Mouse (Mus musculus) G1E (cell line): ENCODE data around the gene Sema5b. TPM values are rescaled to one million over a fixed set of nuclear protein-coding genes. Genes with fewer than 3 reads are reported as not detected.

Experiments
- ATAC-seq: 2 replicates; pipeline ENCODE4 v1.8.0; 2016; ENCODE audit warnings: mild to moderate bottlenecking; ENCODE audit not compliant: insufficient number of reproducible peaks, poor library complexity, low FRiP score, severe bottlenecking; ENCODE audit errors: extremely low read depth
- DNase-seq: peaks from one replicate; pipeline ENCODE4 v3.0.0; 2012; ENCODE audit warnings: low spot score
- H3K27me3 ChIP-seq: 2 replicates; pipeline ENCODE4 v1.6.1; 2012; ENCODE audit warnings: mild to moderate bottlenecking, low read length, inconsistent platforms; ENCODE audit not compliant: insufficient read depth
- H3K36me3 ChIP-seq: replicated peaks from 2 replicates; pipeline ENCODE3; 2012; ENCODE audit warnings: mild to moderate bottlenecking, inconsistent platforms
- H3K4me1 ChIP-seq: 2 replicates; pipeline ENCODE4 v1.6.1; 2012; ENCODE audit warnings: low read depth, low read length, inconsistent platforms, mixed read lengths; ENCODE audit not compliant: insufficient read depth
- H3K4me3 ChIP-seq: 2 replicates; pipeline ENCODE4 v1.5.1; 2012; ENCODE audit warnings: low read depth, mild to moderate bottlenecking, inconsistent platforms, low read length, moderate library complexity, mixed read lengths
- H3K9me3 ChIP-seq: replicated peaks from 2 replicates; pipeline ENCODE4 v1.6.1; 2012; ENCODE audit warnings: inconsistent platforms
- CTCF ChIP-seq: IDR thresholded peaks from 2 replicates; pipeline ENCODE4 v1.5.1; 2012; ENCODE audit warnings: low read depth, low read length, inconsistent platforms, mixed read lengths
- GATA1 ChIP-seq: IDR thresholded peaks from 2 replicates; pipeline ENCODE4 v1.6.1; 2012; ENCODE audit warnings: borderline replicate concordance, low read length, inconsistent platforms, mixed read lengths
- GATA2 ChIP-seq: IDR thresholded peaks from 2 replicates; pipeline ENCODE4 v1.6.1; 2012; ENCODE audit warnings: low read depth, low read length, inconsistent platforms, borderline replicate concordance
- POLR2AphosphoS5 ChIP-seq: IDR thresholded peaks from 2 replicates; pipeline ENCODE4 v1.6.1; 2012; ENCODE audit warnings: low read depth, low read length, inconsistent platforms; ENCODE audit not compliant: insufficient replicate concordance
- TAL1 ChIP-seq: conservative IDR thresholded peaks from 2 replicates; pipeline ENCODE4 v1.6.1; 2012; ENCODE audit warnings: low read depth, low read length, inconsistent platforms, mixed read lengths
- polyA plus RNA-seq: library from polyadenylated mRNA; stranded (reverse); fragments of >175 nt; gene quantifications from 2 replicates; pipeline ENCODE4 v1.2.3, GENCODE M21; 2012
- total RNA-seq, 2 experiments: library from RNA; stranded (forward) in 1 of 2; stranded (reverse) in 1 of 2; fragments of 200-1000 nt in 1 of 2; fragments of >200 nt in 1 of 2; fragmentation: Nextera tagmentation in 1 of 2; gene quantifications; 2 replicates each; pipeline ENCODE4 v1.2.3; 2014 to 2017

The Sema5b gene
- total and polyA plus RNA-seq, 3 experiments, result 0.66 TPM; not detected in 2

DNA sequence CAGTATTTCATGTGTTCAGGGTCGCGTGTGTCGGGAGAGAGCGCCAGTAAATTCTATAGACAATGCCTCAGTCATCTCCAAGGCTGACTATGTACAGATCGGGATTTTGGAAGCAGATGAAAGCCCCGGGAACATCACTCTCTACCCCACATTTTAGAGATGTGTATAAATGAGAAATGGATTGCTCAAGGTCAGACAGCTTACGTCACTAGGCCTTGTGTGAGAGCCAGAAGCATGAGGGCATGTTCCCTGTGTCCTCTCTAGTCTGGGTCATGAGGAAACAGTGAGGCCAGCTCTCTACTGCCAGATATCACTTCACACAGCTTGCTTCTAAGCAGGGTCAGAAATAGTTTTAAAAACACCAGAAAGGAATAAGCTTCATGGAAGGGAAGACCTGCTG, 150.7 kb downstream of the Sema5b start:
- DNase-seq (no peak), ATAC-seq (no peak)
- H3K27me3 ChIP-seq, result peaks cover 25% of the 10 kb centered on the region
- no peaks in the 10 kb centered on the region for H3K9me3 ChIP-seq
- peaks cover 37% of the 10 kb centered on the region for H3K36me3 ChIP-seq
- TF ChIP-seq POLR2AphosphoS5 (no peak), CTCF (no peak), TAL1 (no peak), GATA1 (no peak), GATA2 (no peak)
- no peak overlapping the region for H3K4me3 ChIP-seq
- peaks cover 13% of the 10 kb centered on the region for H3K4me1 ChIP-seq

DNA sequence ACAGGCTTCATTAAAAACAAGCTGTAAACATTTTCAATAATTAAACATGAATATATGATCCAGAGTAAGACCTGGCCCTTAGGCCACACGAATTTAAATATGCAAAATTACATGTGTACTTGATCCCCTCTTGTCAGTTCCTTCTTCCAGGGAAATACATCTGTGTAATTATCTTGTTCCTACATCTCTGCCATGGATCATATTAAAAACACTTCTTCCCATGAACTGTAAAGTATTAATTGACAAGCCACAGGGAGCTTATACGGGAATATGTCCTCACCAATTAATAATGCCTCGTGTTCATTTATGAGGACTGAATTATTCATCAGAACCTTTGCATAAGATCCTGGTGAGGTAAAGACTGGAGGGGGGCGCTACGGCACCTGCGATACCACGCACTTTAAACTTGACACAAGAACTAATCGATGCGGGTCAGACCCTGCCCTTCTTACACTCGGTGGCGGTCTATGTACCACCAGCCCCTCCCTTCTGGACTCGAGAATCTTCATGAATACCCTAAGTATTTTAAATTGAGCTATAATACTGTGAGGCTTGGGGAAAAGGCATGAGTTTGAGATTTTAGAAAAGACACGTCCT, 153.4 kb downstream of the Sema5b start:
- Histone ChIP-seq H3K4me3 (no peak overlapping the region), H3K27me3 (peaks cover 9% of the 10 kb centered on the region; the same call in 1 of the 2 replicates)
- TF ChIP-seq TAL1 (no peak), GATA1 (no peak), GATA2 (no peak), CTCF (no peak), POLR2AphosphoS5 (no peak)

DNA sequence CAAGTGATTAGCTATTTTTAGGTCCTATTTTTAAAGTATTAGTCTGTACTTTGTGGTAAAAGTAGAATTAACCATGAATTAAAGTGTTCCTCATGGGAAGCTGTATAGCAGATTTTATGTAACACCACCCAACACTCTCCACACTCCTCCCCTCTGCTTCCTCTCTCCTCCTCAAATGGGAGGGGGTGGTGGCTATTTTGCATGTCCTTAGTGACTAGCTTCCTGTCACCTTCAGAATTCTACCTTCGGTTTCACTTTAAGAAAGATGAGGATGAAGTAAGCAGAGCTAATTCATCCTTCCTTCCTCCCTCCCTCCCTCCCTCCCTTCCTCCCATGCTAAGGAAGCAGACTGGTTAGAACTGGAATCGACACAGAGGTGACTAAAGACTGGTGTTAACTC, 155.2 kb downstream of the Sema5b start:
- Histone ChIP-seq H3K9me3 (no peaks in the 10 kb centered on the region), H3K4me1 (no peaks in the 10 kb centered on the region; the same call in 1 of the 2 replicates), H3K36me3 (peaks cover 61% of the 10 kb centered on the region), H3K27me3 (0 out of 2 replicates have a peak, but pooled peaks cover under 1% of the 10 kb centered on the region), H3K4me3 (no peak overlapping the region)
- ATAC-seq, result no peak
- TF ChIP-seq POLR2AphosphoS5 (no peak), CTCF (no peak), TAL1 (no peak), GATA2 (no peak), GATA1 (no peak)
- no peak for DNase-seq

More for the DNA sequence above, 153.4 kb downstream of the Sema5b start:
- Histone ChIP-seq H3K4me1 (peaks cover 4% of the 10 kb centered on the region; the same call in 1 of the 2 replicates), H3K36me3 (peaks cover 57% of the 10 kb centered on the region), H3K9me3 (no peaks in the 10 kb centered on the region)
- ATAC-seq, result no peak
- no peak for DNase-seq

DNA sequence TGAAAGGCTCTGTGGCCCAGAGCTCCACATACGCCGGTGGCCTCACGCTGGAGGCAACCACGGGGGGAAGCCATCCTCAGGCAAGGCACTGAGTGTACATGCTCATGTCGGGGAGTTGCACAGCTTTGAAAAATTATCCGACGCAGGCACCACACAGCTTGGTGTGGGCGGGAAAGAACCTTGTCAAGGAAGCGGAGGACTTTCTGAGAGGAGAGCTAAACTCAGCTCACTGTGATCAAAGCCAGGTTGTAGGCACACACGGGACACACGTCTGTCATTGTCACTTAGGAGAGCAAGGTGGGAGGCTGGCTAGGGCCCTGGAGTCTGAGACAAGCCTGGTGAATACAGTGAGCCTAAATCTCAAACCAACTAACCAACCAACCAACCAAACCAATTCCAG, 160.9 kb downstream of the Sema5b start:
- DNase-seq (no peak), ATAC-seq (no peak)
- TF ChIP-seq CTCF (no peak), POLR2AphosphoS5 (no peak), GATA1 (no peak), GATA2 (no peak), TAL1 (no peak)
- Histone ChIP-seq H3K4me1 (no peaks in the 10 kb centered on the region), H3K36me3 (peaks cover 80% of the 10 kb centered on the region), H3K9me3 (no peaks in the 10 kb centered on the region), H3K4me3 (no peak overlapping the region), H3K27me3 (no peaks in the 10 kb centered on the region)

DNA sequence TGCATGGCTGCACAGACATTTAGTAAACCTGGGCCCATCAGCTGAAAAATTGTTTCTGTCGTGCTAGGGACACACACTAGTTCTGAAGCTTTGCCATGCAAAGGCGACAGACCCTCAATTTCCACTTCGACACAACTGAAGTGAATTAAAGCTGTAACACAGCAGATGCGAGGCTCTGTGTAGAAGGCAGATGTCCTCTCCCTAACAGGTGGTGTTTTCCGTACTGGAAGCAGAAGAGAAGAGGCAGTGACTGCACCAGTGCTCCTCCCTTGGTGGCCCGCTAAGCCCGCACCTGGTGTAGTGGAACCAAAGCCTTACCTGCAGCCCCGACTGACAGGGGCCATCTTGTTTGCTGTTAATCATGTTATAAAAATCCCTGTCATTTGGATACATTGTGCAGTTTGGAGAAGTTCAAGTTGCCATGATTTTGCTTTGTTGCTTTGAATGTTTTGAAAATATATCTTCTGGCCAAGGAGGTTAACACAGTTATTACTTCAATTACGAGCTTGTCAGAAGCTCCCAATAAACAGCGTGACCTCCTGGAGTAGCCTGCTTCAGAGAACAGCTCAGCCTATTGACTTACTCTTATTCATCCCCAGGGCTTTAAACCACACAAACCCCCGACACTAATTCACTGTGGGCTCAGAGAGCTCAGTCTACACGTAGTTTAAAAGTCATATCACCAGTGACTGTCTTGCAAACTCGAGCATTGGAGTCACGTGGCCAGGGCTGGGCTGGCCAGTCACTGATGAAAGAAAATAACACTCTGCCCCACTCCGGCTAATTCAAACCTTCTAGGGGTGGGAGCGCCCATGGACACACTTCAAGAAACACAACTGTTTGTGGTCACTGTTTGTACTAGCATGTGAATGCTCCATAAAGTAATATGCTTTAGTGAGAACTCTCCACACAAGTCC, 163.1 kb downstream of the Sema5b start:
- DNase-seq, result no peak
- TF ChIP-seq GATA2 (no peak), CTCF (no peak), GATA1 (no peak), POLR2AphosphoS5 (no peak), TAL1 (no peak)
- ATAC-seq, result no peak

DNA sequence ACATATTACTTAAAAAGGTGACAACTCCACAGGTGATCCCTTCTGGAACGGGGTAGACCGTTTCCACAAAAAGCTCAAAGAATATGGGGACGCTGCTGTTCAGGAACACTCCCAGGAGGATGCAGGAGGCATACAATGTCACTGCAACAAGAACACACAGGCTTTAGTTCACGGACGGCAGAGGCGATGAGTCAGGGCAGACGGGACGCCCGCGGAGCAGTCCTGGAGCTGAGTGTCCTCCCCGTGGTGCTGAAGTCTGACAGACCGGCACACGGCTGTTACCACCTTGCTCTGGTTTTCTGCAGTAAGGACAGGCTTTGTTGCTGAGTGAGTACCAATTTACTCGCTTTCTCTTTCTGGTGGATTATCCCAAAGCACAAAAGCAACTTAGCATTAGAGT, 163.9 kb downstream of the Sema5b start:
- TF ChIP-seq GATA1 (no peak), CTCF (no peak), POLR2AphosphoS5 (no peak)
- Histone ChIP-seq H3K27me3 (no peaks in the 10 kb centered on the region), H3K4me1 (no peaks in the 10 kb centered on the region), H3K9me3 (no peaks in the 10 kb centered on the region), H3K4me3 (no peak overlapping the region), H3K36me3 (peaks cover 77% of the 10 kb centered on the region)
- ATAC-seq (no peak), DNase-seq (no peak)

More for the DNA sequence above, 163.1 kb downstream of the Sema5b start:
- Histone ChIP-seq H3K36me3 (peaks cover 75% of the 10 kb centered on the region), H3K27me3 (no peaks in the 10 kb centered on the region), H3K4me1 (no peaks in the 10 kb centered on the region), H3K9me3 (no peaks in the 10 kb centered on the region), H3K4me3 (no peak overlapping the region)
